Mouse (Mus musculus) effector memory CD4-positive, alpha-beta T cell, adult 7 months (primary cell): ENCODE results near the gene Xlr. TPM values are rescaled to one million over a fixed set of nuclear protein-coding genes. Genes with fewer than 3 reads are reported as not detected.

Source experiments
- polyA plus RNA-seq: library from polyadenylated mRNA; unstranded; fragments of 100-300 nt; shearing (Covaris generic); gene quantifications from one replicate; pipeline ENCODE4 v1.2.1, GENCODE M21; 2017

Gene Xlr
- 0.55 TPM for polyA plus RNA-seq

DNA sequence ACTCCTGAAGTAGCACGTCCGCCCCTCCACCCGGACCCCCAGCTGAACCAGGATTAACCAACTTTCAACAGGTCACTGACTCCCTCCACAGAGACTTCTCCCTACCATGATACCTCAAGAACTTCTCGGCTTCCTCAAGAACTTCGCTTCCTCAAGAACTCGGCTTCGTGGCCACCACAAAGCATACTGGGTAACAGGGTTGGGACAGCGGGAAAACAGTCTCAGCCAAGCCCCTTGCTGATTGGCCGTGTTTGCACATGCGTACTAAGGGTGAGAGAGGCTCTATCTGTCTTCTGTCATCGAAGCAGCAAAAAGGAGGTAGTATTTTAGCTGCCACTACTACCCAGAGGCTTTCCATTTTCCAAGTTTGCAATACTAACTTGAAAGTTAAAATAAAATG is at the start of gene Xlr:
TSS of gene Xlr (minus strand) at position 188 of the 400 bp plus-strand sequence.

DNA sequence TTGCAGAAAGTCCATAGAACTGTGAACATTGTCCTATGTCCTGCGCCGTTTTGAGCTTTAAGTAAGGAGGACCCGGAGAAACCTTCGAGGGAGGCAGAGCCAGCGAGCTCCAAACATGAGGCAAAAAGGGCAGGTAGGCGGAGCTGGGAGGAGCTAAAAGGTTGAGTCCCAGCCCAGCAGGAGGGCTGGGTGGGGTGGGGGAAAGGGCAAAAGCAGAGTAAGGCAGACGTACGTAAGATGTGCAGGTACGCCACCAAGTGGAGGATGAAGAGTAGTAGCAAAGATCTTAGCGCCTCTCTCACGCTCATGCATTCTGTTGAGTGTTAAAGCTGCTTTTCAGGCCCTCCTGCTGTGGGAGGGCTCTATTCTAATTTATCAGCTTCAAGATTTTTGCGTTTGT is 21.2 kb downstream of the Xlr start, which contains the start of gene Zfp36l3:
TSS of gene Zfp36l3 (minus strand) at position 119 of the 400 bp plus-strand sequence.

DNA sequence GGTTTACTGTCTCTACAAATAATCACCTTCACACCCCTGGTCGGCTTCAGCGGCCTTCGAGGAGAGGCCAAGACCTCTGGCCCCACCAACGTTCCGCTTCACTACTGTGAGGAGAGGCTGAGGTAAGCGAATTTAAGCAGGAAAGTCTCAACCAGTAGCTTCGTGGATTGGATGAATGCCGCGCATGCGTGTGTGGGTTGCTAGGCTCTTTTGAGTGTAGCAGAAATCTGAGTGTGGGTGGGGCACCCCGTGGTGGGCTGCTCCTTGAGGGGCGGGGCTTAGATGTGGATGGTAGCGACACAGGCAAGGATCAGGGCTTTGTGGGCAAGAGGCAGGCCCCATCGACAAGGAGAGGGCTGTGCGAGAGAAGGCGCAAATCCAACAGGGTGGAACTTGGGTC is 39.8 kb downstream of the Xlr start, which contains the start of gene 1700013H16Rik:
TSS of gene 1700013H16Rik (minus strand) at position 96 of the 400 bp plus-strand sequence.

Other genes with a start within 250 kb of the Xlr start
- gene Rtl8c, start 189.7 kb downstream of the Xlr start, polyA plus RNA-seq, result 9.5 TPM
- not detected for gene Gm14597, start 188.7 kb downstream of the Xlr start, polyA plus RNA-seq
- 7.4 TPM for gene Rtl8a, start 154.0 kb downstream of the Xlr start, polyA plus RNA-seq
- 5.9 TPM for gene Rtl8b, start 127.3 kb downstream of the Xlr start, polyA plus RNA-seq
- gene 4930502E18Rik, start 72.9 kb downstream of the Xlr start, polyA plus RNA-seq, result not detected
- gene 1700013H16Rik, start 39.9 kb downstream of the Xlr start, polyA plus RNA-seq, result not detected
- not detected for gene Zfp36l3, start 21.3 kb downstream of the Xlr start, polyA plus RNA-seq